Mouse (Mus musculus) megakaryocyte, embryonic 14.5 days (primary cell): ENCODE results near the gene Sipa1l2.

Experiments used
- FLI1 ChIP-seq: IDR thresholded peaks from 2 replicates; pipeline ENCODE4 v1.6.1; 2012; ENCODE audit warnings: low read length, inconsistent platforms, mixed read lengths
- GATA1 ChIP-seq: IDR thresholded peaks from 3 replicates; pipeline ENCODE4 v1.6.1; 2012; ENCODE audit warnings: mixed read lengths, low read length, inconsistent platforms, borderline replicate concordance

- TF ChIP-seq GATA1 (no peak), FLI1 (no peak)
Measured at GRCm38 (mm10) chr8:125513935-125514334, 55.7 kb downstream of the Sipa1l2 start.
